Mouse (Mus musculus): ENCODE results near the gene Cd52. TPM values are rescaled to one million over a fixed set of nuclear protein-coding genes. Genes with fewer than 3 reads are reported as not detected.

The Cd52 gene
- polyA plus RNA-seq, 2 experiments, result 9.0 to 15.5 TPM

- 85% methylated on average over 3 of the region's 3 CpGs for WGBS
- H3K27ac ChIP-seq (replicated peaks; ENCODE audit: low read depth, low read length), result no peak overlapping the region
These were observed 37.2 kb upstream of the Cd52 start for GRCm38 (mm10) chr4:134132117-134132516.

GRCm38 (mm10) chr4:134129482-134129881 is 34.6 kb upstream of the Cd52 start:
- peaks cover 24% of the 10 kb centered on the region for H3K36me3 ChIP-seq (ENCODE audit: control insufficient read depth, insufficient read depth, low read length)
- H3K27ac ChIP-seq (replicated peaks; ENCODE audit: low read depth, low read length), result peak overlapping the region; percentile 89
- no peaks in the 10 kb centered on the region for H3K27me3 ChIP-seq (ENCODE audit: control insufficient read depth, insufficient read depth, low read length)
- DNase-seq (ENCODE audit: low spot score) (no peak), ATAC-seq (ENCODE audit: low FRiP score, low read depth) (no peak)
- TF ChIP-seq POLR2A (IDR thresholded peaks at IDR 0.05; ENCODE audit: borderline replicate concordance, extremely low read depth, insufficient read depth, insufficient read length), result no peak
- H3K4me3 ChIP-seq (replicated peaks; ENCODE audit: low read length), result peak overlapping the region; percentile 87
- 21% methylated on average over 6 of the region's 6 CpGs for WGBS
- H3K9me3 ChIP-seq (ENCODE audit: control insufficient read depth, low read length), result no peaks in the 10 kb centered on the region
- H3K9ac ChIP-seq (ENCODE audit: low read depth, low read length, severe bottlenecking), result peak overlapping the region; percentile 81
- peaks cover 22% of the 10 kb centered on the region for H3K4me1 ChIP-seq (ENCODE audit: control insufficient read depth, insufficient read depth, low read length)
- H3K4me2 ChIP-seq (replicated peaks; ENCODE audit: low read depth, low read length, severe bottlenecking), result peak overlapping the region; percentile 80

More at GRCm38 (mm10) chr4:134132117-134132516, 37.2 kb upstream of the Cd52 start:
- no peak for TF ChIP-seq POLR2A (IDR thresholded peaks at IDR 0.05; ENCODE audit: borderline replicate concordance, extremely low read depth, insufficient read depth, insufficient read length)
- H3K9ac ChIP-seq (ENCODE audit: low read depth, low read length, severe bottlenecking), result no peak overlapping the region
- H3K4me3 ChIP-seq (replicated peaks; ENCODE audit: low read length), result no peak overlapping the region
- ATAC-seq (ENCODE audit: low FRiP score, low read depth) (no peak), DNase-seq (ENCODE audit: low spot score) (no peak)
- no peaks in the 10 kb centered on the region for H3K9me3 ChIP-seq (ENCODE audit: control insufficient read depth, low read length)
- no peaks in the 10 kb centered on the region for H3K27me3 ChIP-seq (ENCODE audit: control insufficient read depth, insufficient read depth, low read length)
- peaks cover 24% of the 10 kb centered on the region for H3K4me1 ChIP-seq (ENCODE audit: control insufficient read depth, insufficient read depth, low read length)
- no peak overlapping the region for H3K4me2 ChIP-seq (replicated peaks; ENCODE audit: low read depth, low read length, severe bottlenecking)
- H3K36me3 ChIP-seq (ENCODE audit: control insufficient read depth, insufficient read depth, low read length), result peaks cover 22% of the 10 kb centered on the region

DNA sequence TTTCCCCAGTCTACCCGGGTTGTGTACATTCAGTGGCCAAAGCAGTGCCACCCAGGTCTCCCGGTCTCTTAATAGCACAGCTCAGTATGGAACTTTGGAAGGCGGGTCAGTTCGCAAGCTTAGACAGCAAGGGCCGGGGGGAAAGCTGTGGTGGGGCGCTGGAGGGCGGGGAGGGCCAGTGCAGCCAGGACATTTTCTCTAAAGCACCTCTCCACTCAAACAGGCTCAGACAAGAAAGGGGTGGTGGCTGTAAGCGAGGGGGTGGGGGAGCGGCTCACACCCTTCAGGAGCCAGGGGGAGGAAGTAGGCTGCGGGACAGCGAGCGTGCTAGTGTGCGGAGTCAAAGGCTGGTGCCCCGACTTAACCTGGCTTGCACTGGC is 34.1 kb upstream of the Cd52 start:
- Histone ChIP-seq H3K27me3 (ENCODE audit: control insufficient read depth, insufficient read depth, low read length) (no peaks in the 10 kb centered on the region), H3K9me3 (ENCODE audit: control insufficient read depth, low read length) (no peaks in the 10 kb centered on the region), H3K4me3 (replicated peaks; ENCODE audit: low read length) (peak overlapping the region; percentile 87), H3K36me3 (ENCODE audit: control insufficient read depth, insufficient read depth, low read length) (peaks cover 24% of the 10 kb centered on the region), H3K9ac (ENCODE audit: low read depth, low read length, severe bottlenecking) (peak overlapping the region; percentile 81), H3K27ac (replicated peaks; ENCODE audit: low read depth, low read length) (peak overlapping the region; percentile 89), H3K4me2 (replicated peaks; ENCODE audit: low read depth, low read length, severe bottlenecking) (peak overlapping the region; percentile 80), H3K4me1 (ENCODE audit: control insufficient read depth, insufficient read depth, low read length) (peaks cover 22% of the 10 kb centered on the region)
- TF ChIP-seq POLR2A (IDR thresholded peaks at IDR 0.05; ENCODE audit: borderline replicate concordance, extremely low read depth, insufficient read depth, insufficient read length), result no peak
- no peak for DNase-seq (ENCODE audit: low spot score)
- peak; percentile 50 for ATAC-seq (ENCODE audit: low FRiP score, low read depth)
- 2% methylated on average over 14 of the region's 14 CpGs for WGBS

GRCm38 (mm10) chr4:134128221-134128982 is 33.5 kb upstream of the Cd52 start, which contains the start of gene Sh3bgrl3:
TSS of gene Sh3bgrl3 (minus strand) at chr4:134128789.
- DNase-seq (ENCODE audit: low spot score) (peak; percentile 92), ATAC-seq (ENCODE audit: low FRiP score, low read depth) (peak; percentile 96)
- Histone ChIP-seq H3K9me3 (ENCODE audit: control insufficient read depth, low read length) (no peaks in the 10 kb centered on the region), H3K9ac (ENCODE audit: low read depth, low read length, severe bottlenecking) (peak within 1 kb of the TSS; percentile 81), H3K4me3 (replicated peaks; ENCODE audit: low read length) (peak within 1 kb of the TSS; percentile 87), H3K4me1 (ENCODE audit: control insufficient read depth, insufficient read depth, low read length) (peaks cover 22% of the 10 kb centered on the region), H3K4me2 (replicated peaks; ENCODE audit: low read depth, low read length, severe bottlenecking) (peak within 1 kb of the TSS; percentile 80), H3K36me3 (ENCODE audit: control insufficient read depth, insufficient read depth, low read length) (peaks cover 24% of the 10 kb centered on the region), H3K27ac (replicated peaks; ENCODE audit: low read depth, low read length) (peak within 1 kb of the TSS; percentile 89), H3K27me3 (ENCODE audit: control insufficient read depth, insufficient read depth, low read length) (no peaks in the 10 kb centered on the region)
- TF ChIP-seq POLR2A (IDR thresholded peaks at IDR 0.05; ENCODE audit: borderline replicate concordance, extremely low read depth, insufficient read depth, insufficient read length), result peak; percentile 66; the same call in 1 of the 2 replicates
- WGBS, result under 1% methylated on average over 50 of the region's 50 CpGs

DNA sequence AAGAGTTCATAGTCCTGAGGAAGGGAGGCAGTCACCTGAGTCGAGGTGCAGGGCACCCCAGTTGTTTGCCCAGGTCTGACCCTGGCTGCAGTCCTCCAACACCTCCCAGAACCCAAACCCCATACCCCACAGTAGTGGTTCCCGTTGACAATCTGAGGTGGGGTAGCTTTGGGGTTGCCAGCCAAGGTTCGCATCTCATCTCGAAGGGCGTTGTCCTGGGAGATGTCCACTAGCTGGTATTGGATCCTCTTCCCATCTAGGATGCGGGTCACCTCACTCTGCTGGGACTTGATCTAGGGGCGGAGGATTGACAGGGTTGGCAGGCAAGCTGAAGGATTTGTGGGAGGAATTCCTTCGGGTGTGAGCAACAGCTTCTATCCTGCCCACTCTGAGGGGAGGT is 32.9 kb upstream of the Cd52 start:
- DNase-seq (ENCODE audit: low spot score) (no peak), ATAC-seq (ENCODE audit: low FRiP score, low read depth) (no peak)
- peak overlapping the region; percentile 87 for H3K4me3 ChIP-seq (replicated peaks; ENCODE audit: low read length)
- no peak for TF ChIP-seq POLR2A (IDR thresholded peaks at IDR 0.05; ENCODE audit: borderline replicate concordance, extremely low read depth, insufficient read depth, insufficient read length)
- H3K9me3 ChIP-seq (ENCODE audit: control insufficient read depth, low read length), result no peaks in the 10 kb centered on the region
- H3K9ac ChIP-seq (ENCODE audit: low read depth, low read length, severe bottlenecking), result peak overlapping the region; percentile 81
- no peak overlapping the region for H3K27ac ChIP-seq (replicated peaks; ENCODE audit: low read depth, low read length)
- 56% methylated on average over 8 of the region's 8 CpGs for WGBS
- no peaks in the 10 kb centered on the region for H3K27me3 ChIP-seq (ENCODE audit: control insufficient read depth, insufficient read depth, low read length)
- peak overlapping the region; percentile 80 for H3K4me2 ChIP-seq (replicated peaks; ENCODE audit: low read depth, low read length, severe bottlenecking)
- H3K4me1 ChIP-seq (ENCODE audit: control insufficient read depth, insufficient read depth, low read length), result peaks cover 22% of the 10 kb centered on the region
- peaks cover 24% of the 10 kb centered on the region for H3K36me3 ChIP-seq (ENCODE audit: control insufficient read depth, insufficient read depth, low read length)
